Mouse (Mus musculus): Measurements from ENCODE around the gene Srsf10. TPM values are rescaled to one million over a fixed set of nuclear protein-coding genes. Genes with fewer than 3 reads are reported as not detected.

The Srsf10 gene
- polyA plus RNA-seq, 1 experiment from 2014 or later: 298 TPM

GRCm38 (mm10) chr4:135876583-135877020, 21.1 kb downstream of the Srsf10 start:
- ATAC-seq (ENCODE audit: insufficient number of reproducible peaks, insufficient read depth, low FRiP score, low read depth): no peak
- Histone ChIP-seq H3K4me1 (ENCODE audit: control insufficient read depth, insufficient read depth, low read length) (peaks cover 34% of the 10 kb centered on the region), H3K9ac (replicated peaks; ENCODE audit: low read depth, low read length) (no peak overlapping the region), H3K4me2 (replicated peaks; ENCODE audit: low read depth, low read length) (peak overlapping the region; percentile 43), H3K27me3 (ENCODE audit: control insufficient read depth, insufficient read depth, low read length) (no peaks in the 10 kb centered on the region), H3K9me3 (ENCODE audit: control insufficient read depth, low read depth, low read length) (no peaks in the 10 kb centered on the region), H3K36me3 (ENCODE audit: control insufficient read depth, insufficient read depth, low read length) (peaks cover 7% of the 10 kb centered on the region), H3K4me3 (ENCODE audit: low read depth, low read length) (0 out of 2 replicates have a peak overlapping the region, but pooled peaks have one; percentile 2), H3K27ac (ENCODE audit: low read length) (peak overlapping the region; percentile 63)
- WGBS: 2% methylated on average over 16 of the region's 16 CpGs

DNA sequence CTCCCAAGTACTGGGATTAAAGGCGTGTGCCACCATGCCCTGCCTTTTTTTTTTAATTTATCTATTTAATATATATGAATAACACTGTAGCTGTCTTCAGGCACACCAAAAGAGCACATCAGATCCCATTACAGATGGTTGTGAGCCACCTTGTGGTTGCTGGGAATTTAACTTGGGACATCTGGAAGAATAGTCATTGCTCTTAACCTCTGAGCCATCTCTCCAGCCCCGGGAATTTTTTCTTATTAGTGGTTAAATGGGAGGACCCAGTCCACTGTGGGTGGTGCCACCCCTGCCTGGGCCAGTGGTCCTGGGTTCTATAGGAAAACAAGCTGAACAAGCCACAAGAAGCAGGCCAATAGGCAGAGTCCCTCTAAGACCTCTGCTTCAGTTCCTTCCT, 22.2 kb downstream of the Srsf10 start:
- ATAC-seq (ENCODE audit: insufficient number of reproducible peaks, insufficient read depth, low FRiP score, low read depth): no peak
- H3K36me3 ChIP-seq (ENCODE audit: control insufficient read depth, insufficient read depth, low read length): no peaks in the 10 kb centered on the region
- no peaks in the 10 kb centered on the region for H3K27me3 ChIP-seq (ENCODE audit: control insufficient read depth, insufficient read depth, low read length)
- H3K4me2 ChIP-seq (replicated peaks; ENCODE audit: low read depth, low read length): no peak overlapping the region
- peaks cover 29% of the 10 kb centered on the region for H3K4me1 ChIP-seq (ENCODE audit: control insufficient read depth, insufficient read depth, low read length)
- H3K27ac ChIP-seq (ENCODE audit: low read length): no peak overlapping the region
- no peak overlapping the region for H3K4me3 ChIP-seq (ENCODE audit: low read depth, low read length)
- WGBS: 56% methylated on average over 2 of the region's 2 CpGs
- H3K9ac ChIP-seq (replicated peaks; ENCODE audit: low read depth, low read length): no peak overlapping the region
- H3K9me3 ChIP-seq (ENCODE audit: control insufficient read depth, low read depth, low read length): no peaks in the 10 kb centered on the region

GRCm38 (mm10) chr4:135879021-135879420, 23.5 kb downstream of the Srsf10 start:
- WGBS: 60% methylated on average over 6 of the region's 6 CpGs
- no peaks in the 10 kb centered on the region for H3K9me3 ChIP-seq (ENCODE audit: control insufficient read depth, low read depth, low read length)

DNA sequence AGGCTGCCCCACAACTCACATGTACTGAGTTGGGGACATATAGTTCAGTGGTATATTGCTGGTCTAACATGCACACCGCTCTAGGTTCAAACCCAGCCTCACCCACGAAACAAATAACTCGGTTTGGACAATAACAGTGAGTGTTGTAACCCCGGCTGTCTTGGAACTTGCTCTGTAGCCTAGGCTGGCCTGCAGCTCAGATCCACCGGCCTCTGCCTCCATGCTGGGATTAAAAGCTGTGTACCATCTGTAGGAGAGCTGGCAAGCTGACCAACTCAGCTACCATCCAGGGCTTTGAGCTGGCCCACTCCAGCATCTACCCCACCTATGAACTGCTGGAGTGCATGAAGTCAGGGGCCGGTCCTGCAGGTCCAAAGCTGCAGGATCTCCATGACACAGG, 24.5 kb downstream of the Srsf10 start:
- Histone ChIP-seq H3K4me1 (ENCODE audit: control insufficient read depth, insufficient read depth, low read length) (peaks cover 20% of the 10 kb centered on the region), H3K27me3 (ENCODE audit: control insufficient read depth, insufficient read depth, low read length) (no peaks in the 10 kb centered on the region), H3K4me2 (replicated peaks; ENCODE audit: low read depth, low read length) (no peak overlapping the region), H3K9ac (replicated peaks; ENCODE audit: low read depth, low read length) (no peak overlapping the region), H3K27ac (ENCODE audit: low read length) (no peak overlapping the region), H3K36me3 (ENCODE audit: control insufficient read depth, insufficient read depth, low read length) (no peaks in the 10 kb centered on the region), H3K4me3 (ENCODE audit: low read depth, low read length) (no peak overlapping the region), H3K9me3 (ENCODE audit: control insufficient read depth, low read depth, low read length) (no peaks in the 10 kb centered on the region)
- ATAC-seq (ENCODE audit: insufficient number of reproducible peaks, insufficient read depth, low FRiP score, low read depth): no peak
- 97% methylated on average over 6 of the region's 6 CpGs for WGBS

More at GRCm38 (mm10) chr4:135879021-135879420, 23.5 kb downstream of the Srsf10 start:
- no peaks in the 10 kb centered on the region for H3K27me3 ChIP-seq (ENCODE audit: control insufficient read depth, insufficient read depth, low read length)
- H3K36me3 ChIP-seq (ENCODE audit: control insufficient read depth, insufficient read depth, low read length): no peaks in the 10 kb centered on the region
- no peak overlapping the region for H3K27ac ChIP-seq (ENCODE audit: low read length)
- H3K4me1 ChIP-seq (ENCODE audit: control insufficient read depth, insufficient read depth, low read length): peaks cover 29% of the 10 kb centered on the region
- H3K9ac ChIP-seq (replicated peaks; ENCODE audit: low read depth, low read length): no peak overlapping the region
- ATAC-seq (ENCODE audit: insufficient number of reproducible peaks, insufficient read depth, low FRiP score, low read depth): no peak
- no peak overlapping the region for H3K4me2 ChIP-seq (replicated peaks; ENCODE audit: low read depth, low read length)
- H3K4me3 ChIP-seq (ENCODE audit: low read depth, low read length): no peak overlapping the region

GRCm38 (mm10) chr4:135880576-135880975, 25.0 kb downstream of the Srsf10 start:
- ATAC-seq (ENCODE audit: insufficient number of reproducible peaks, insufficient read depth, low FRiP score, low read depth): no peak
- no peak overlapping the region for H3K9ac ChIP-seq (replicated peaks; ENCODE audit: low read depth, low read length)
- H3K4me3 ChIP-seq (ENCODE audit: low read depth, low read length): no peak overlapping the region
- no peak overlapping the region for H3K4me2 ChIP-seq (replicated peaks; ENCODE audit: low read depth, low read length)
- 84% methylated on average over 10 of the region's 10 CpGs for WGBS
- H3K36me3 ChIP-seq (ENCODE audit: control insufficient read depth, insufficient read depth, low read length): no peaks in the 10 kb centered on the region
- H3K4me1 ChIP-seq (ENCODE audit: control insufficient read depth, insufficient read depth, low read length): peaks cover 15% of the 10 kb centered on the region
- no peak overlapping the region for H3K27ac ChIP-seq (ENCODE audit: low read length)
- no peaks in the 10 kb centered on the region for H3K27me3 ChIP-seq (ENCODE audit: control insufficient read depth, insufficient read depth, low read length)
- H3K9me3 ChIP-seq (ENCODE audit: control insufficient read depth, low read depth, low read length): no peaks in the 10 kb centered on the region

DNA sequence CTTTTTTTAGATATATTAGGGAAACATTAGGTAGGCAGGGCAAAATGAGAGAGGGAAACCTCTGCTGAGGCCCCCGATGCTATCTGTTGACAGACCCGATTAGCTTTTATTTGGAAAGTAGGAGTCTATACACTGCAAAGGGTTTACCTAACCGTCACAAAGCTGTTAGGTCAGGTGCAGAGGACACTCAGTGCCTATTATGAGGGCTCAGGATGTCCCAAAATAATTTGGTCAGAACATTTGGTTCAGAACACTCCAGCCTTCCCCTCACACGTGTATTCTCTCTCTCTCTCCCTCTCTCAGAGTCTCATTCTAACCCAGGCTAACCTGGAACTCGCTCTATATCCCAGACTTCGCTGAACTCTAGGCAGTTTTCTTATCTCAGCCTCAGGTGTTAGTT, 26.5 kb downstream of the Srsf10 start:
- 69% methylated on average over 6 of the region's 6 CpGs for WGBS
- Histone ChIP-seq H3K9ac (replicated peaks; ENCODE audit: low read depth, low read length) (no peak overlapping the region), H3K36me3 (ENCODE audit: control insufficient read depth, insufficient read depth, low read length) (no peaks in the 10 kb centered on the region), H3K9me3 (ENCODE audit: control insufficient read depth, low read depth, low read length) (no peaks in the 10 kb centered on the region), H3K4me1 (ENCODE audit: control insufficient read depth, insufficient read depth, low read length) (peaks cover 1% of the 10 kb centered on the region), H3K27ac (ENCODE audit: low read length) (no peak overlapping the region), H3K4me3 (ENCODE audit: low read depth, low read length) (no peak overlapping the region), H3K27me3 (ENCODE audit: control insufficient read depth, insufficient read depth, low read length) (no peaks in the 10 kb centered on the region), H3K4me2 (replicated peaks; ENCODE audit: low read depth, low read length) (no peak overlapping the region)
- no peak for ATAC-seq (ENCODE audit: insufficient number of reproducible peaks, insufficient read depth, low FRiP score, low read depth)

DNA sequence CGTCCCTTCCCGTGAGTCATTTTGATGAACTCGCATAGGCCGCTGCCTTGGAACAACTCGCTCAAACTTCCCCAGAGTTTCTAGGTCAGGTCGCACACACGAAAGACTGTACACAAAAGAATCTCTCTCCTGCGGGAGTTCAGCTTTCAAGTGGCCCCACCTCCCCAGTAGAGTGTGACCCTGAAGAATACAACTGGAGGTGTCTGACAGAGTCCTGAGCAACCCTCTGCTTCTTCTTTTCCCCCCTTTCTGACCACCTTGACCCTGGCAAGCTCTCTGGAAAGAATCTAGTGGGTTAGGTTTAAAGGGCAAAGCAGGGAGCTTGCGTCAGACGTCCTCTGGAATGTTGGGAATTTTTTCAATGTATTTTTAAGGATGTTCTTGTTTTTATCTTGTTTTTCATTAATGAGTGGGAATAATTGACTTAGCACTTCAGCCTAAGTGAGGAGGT, 27.9 kb downstream of the Srsf10 start:
- Histone ChIP-seq H3K9me3 (ENCODE audit: control insufficient read depth, low read depth, low read length) (no peaks in the 10 kb centered on the region), H3K27me3 (ENCODE audit: control insufficient read depth, insufficient read depth, low read length) (no peaks in the 10 kb centered on the region), H3K27ac (ENCODE audit: low read length) (no peak overlapping the region), H3K36me3 (ENCODE audit: control insufficient read depth, insufficient read depth, low read length) (no peaks in the 10 kb centered on the region), H3K4me2 (replicated peaks; ENCODE audit: low read depth, low read length) (no peak overlapping the region), H3K4me3 (ENCODE audit: low read depth, low read length) (no peak overlapping the region), H3K4me1 (ENCODE audit: control insufficient read depth, insufficient read depth, low read length) (no peaks in the 10 kb centered on the region), H3K9ac (replicated peaks; ENCODE audit: low read depth, low read length) (no peak overlapping the region)
- WGBS: 22% methylated on average over 10 of the region's 10 CpGs
- ATAC-seq (ENCODE audit: insufficient number of reproducible peaks, insufficient read depth, low FRiP score, low read depth): no peak

GRCm38 (mm10) chr4:135883881-135884516, 28.5 kb downstream of the Srsf10 start:
- 51% methylated on average over 7 of the region's 7 CpGs for WGBS
- H3K4me3 ChIP-seq (ENCODE audit: low read depth, low read length): no peak overlapping the region
- no peaks in the 10 kb centered on the region for H3K27me3 ChIP-seq (ENCODE audit: control insufficient read depth, insufficient read depth, low read length)
- no peak overlapping the region for H3K9ac ChIP-seq (replicated peaks; ENCODE audit: low read depth, low read length)
- no peak overlapping the region for H3K4me2 ChIP-seq (replicated peaks; ENCODE audit: low read depth, low read length)
- no peaks in the 10 kb centered on the region for H3K9me3 ChIP-seq (ENCODE audit: control insufficient read depth, low read depth, low read length)
- no peaks in the 10 kb centered on the region for H3K36me3 ChIP-seq (ENCODE audit: control insufficient read depth, insufficient read depth, low read length)
- H3K4me1 ChIP-seq (ENCODE audit: control insufficient read depth, insufficient read depth, low read length): no peaks in the 10 kb centered on the region
- no peak overlapping the region for H3K27ac ChIP-seq (ENCODE audit: low read length)
- ATAC-seq (ENCODE audit: insufficient number of reproducible peaks, insufficient read depth, low FRiP score, low read depth): no peak

GRCm38 (mm10) chr4:135884531-135884930, 29.0 kb downstream of the Srsf10 start:
- Histone ChIP-seq H3K27me3 (ENCODE audit: control insufficient read depth, insufficient read depth, low read length) (no peaks in the 10 kb centered on the region), H3K4me3 (ENCODE audit: low read depth, low read length) (no peak overlapping the region), H3K9ac (replicated peaks; ENCODE audit: low read depth, low read length) (no peak overlapping the region), H3K4me1 (ENCODE audit: control insufficient read depth, insufficient read depth, low read length) (no peaks in the 10 kb centered on the region), H3K4me2 (replicated peaks; ENCODE audit: low read depth, low read length) (no peak overlapping the region), H3K9me3 (ENCODE audit: control insufficient read depth, low read depth, low read length) (no peaks in the 10 kb centered on the region), H3K36me3 (ENCODE audit: control insufficient read depth, insufficient read depth, low read length) (no peaks in the 10 kb centered on the region), H3K27ac (ENCODE audit: low read length) (no peak overlapping the region)
- ATAC-seq (ENCODE audit: insufficient number of reproducible peaks, insufficient read depth, low FRiP score, low read depth): no peak
- WGBS: 67% methylated on average over 6 of the region's 6 CpGs

All from stomach, embryonic 14.5 days (tissue).